17 mouse cellular contexts compared by ENCODE assay signal in genomic region chr8:26851871-26852800, GRCm38 (mm10).
A peak's percentile ranks its signal among the peaks of the same experiment; 100 is the strongest.
DNase-seq lines count a peak whose midpoint lies in the region; ATAC-seq and TF ChIP-seq lines count a peak whose summit lies in the region.
"Had no signal": no experiment of that assay in that cellular context is flagged by ENCODE, and none has a peak within 500 bp of the region (broad histone marks: within the 10 kb centered on the region; RNA-seq: fewer than 3 reads in every experiment).

No protein-coding gene starts in this region.

- 38% methylated on average over 18 of the region's 18 CpGs for WGBS in kidney, postnatal 0 days
- 29% methylated on average over 18 of the region's 18 CpGs for WGBS in limb, embryonic 14.5 days
- 38% methylated on average over 18 of the region's 18 CpGs for WGBS in neural tube, embryonic 15.5 days

- H3K4me2 ChIP-seq in kidney, postnatal 0 days (ENCODE audit: low read length), result no peak overlapping the region
- H3K4me2 ChIP-seq in limb, embryonic 14.5 days (replicated peaks; ENCODE audit: low read depth, low read length, severe bottlenecking), result peak overlapping the region; percentile 26
- H3K4me2 ChIP-seq in neural tube, embryonic 15.5 days, result no peak overlapping the region
- H3K4me2 ChIP-seq: midbrain, embryonic 12.5 days had no signal

- H3K9me3 ChIP-seq in kidney, postnatal 0 days (replicated peaks; ENCODE audit: low read length), result no peaks in the 10 kb centered on the region
- no peaks in the 10 kb centered on the region for H3K9me3 ChIP-seq in limb, embryonic 14.5 days (ENCODE audit: control insufficient read depth, low read length)
- H3K9me3 ChIP-seq in neural tube, embryonic 15.5 days (replicated peaks), result no peaks in the 10 kb centered on the region
- H3K9me3 ChIP-seq: midbrain, embryonic 12.5 days had no signal

- peaks cover 26% of the 10 kb centered on the region; the same call in 1 of the 2 replicates for H3K4me1 ChIP-seq in kidney, postnatal 0 days (replicated peaks; ENCODE audit: insufficient read depth, low read length)
- H3K4me1 ChIP-seq in limb, embryonic 14.5 days (ENCODE audit: control insufficient read depth, insufficient read depth, low read length), result peaks cover 63% of the 10 kb centered on the region
- peaks cover 30% of the 10 kb centered on the region for H3K4me1 ChIP-seq in neural tube, embryonic 15.5 days
- H3K4me1 ChIP-seq: midbrain, embryonic 12.5 days had no signal

- no peak overlapping the region for H3K9ac ChIP-seq in kidney, postnatal 0 days (ENCODE audit: low read depth, low read length)
- H3K9ac ChIP-seq in limb, embryonic 14.5 days (ENCODE audit: low read depth, low read length, severe bottlenecking), result no peak overlapping the region
- no peak overlapping the region for H3K9ac ChIP-seq in neural tube, embryonic 15.5 days (replicated peaks)
- H3K9ac ChIP-seq: liver, embryonic 14.5 days; midbrain, embryonic 12.5 days had no signal

- ATAC-seq in kidney, postnatal 0 days (replicated peaks; ENCODE audit: low FRiP score, low read depth), result no peak; the same call in 1 of the 2 replicates
- ATAC-seq in limb, embryonic 14.5 days (ENCODE audit: low FRiP score, low read depth), result peak; percentile 87
- peak; percentile 50; the same call in 1 of the 2 replicates for ATAC-seq in neural tube, embryonic 15.5 days (ENCODE audit: low FRiP score)
- no peak for ATAC-seq in megakaryocyte, adult 5-6 weeks (ENCODE audit: poor library complexity, severe bottlenecking)
- ATAC-seq: hindbrain, embryonic 16.5 days had no signal

- no peak for TF ChIP-seq CTCF in kidney, postnatal 0 days (IDR thresholded peaks at IDR 0.05; ENCODE audit: low read depth)

- no peak for TF ChIP-seq POLR2A in limb, embryonic 14.5 days (IDR thresholded peaks at IDR 0.05; ENCODE audit: borderline replicate concordance, extremely low read depth, insufficient read depth, insufficient read length)

- no peak overlapping the region for H3K27ac ChIP-seq in kidney, postnatal 0 days
- H3K27ac ChIP-seq in limb, embryonic 14.5 days (replicated peaks; ENCODE audit: low read depth, low read length), result 0 out of 2 replicates have a peak overlapping the region, but pooled peaks have one; percentile 20
- H3K27ac ChIP-seq in neural tube, embryonic 15.5 days (replicated peaks), result no peak overlapping the region
- H3K27ac ChIP-seq: layer of hippocampus, adult 2 months; liver, embryonic 14.5 days; midbrain, embryonic 12.5 days had no signal

- no peak overlapping the region for H3K4me3 ChIP-seq in kidney, postnatal 0 days (replicated peaks; ENCODE audit: low read depth, low read length)
- H3K4me3 ChIP-seq in limb, embryonic 14.5 days (replicated peaks; ENCODE audit: low read length), result no peak overlapping the region
- no peak overlapping the region for H3K4me3 ChIP-seq in neural tube, embryonic 15.5 days (replicated peaks)
- H3K4me3 ChIP-seq: layer of hippocampus, adult 2 months; midbrain, embryonic 12.5 days had no signal

- DNase-seq in embryo, embryonic 10.5 days (ENCODE audit: low spot score), result peak; percentile 46
- no peak for DNase-seq in embryo, embryonic 9.5 days (ENCODE audit: extremely low spot score)
- DNase-seq in kidney, postnatal 0 days (ENCODE audit: low spot score), result peak; percentile 86
- no peak for DNase-seq in kidney, postnatal 25 days
- peak; percentile 88 for DNase-seq in limb, embryonic 14.5 days (ENCODE audit: low spot score)
- DNase-seq in thymus, adult 18-20 months, result no peak
- DNase-seq: adrenal gland, postnatal 14 days; cerebellum, adult 8-10 months; kidney, adult 2 months; lung, postnatal 14 days had no signal

- no peaks in the 10 kb centered on the region for H3K27me3 ChIP-seq in kidney, postnatal 0 days (ENCODE audit: insufficient read depth, low read length)
- H3K27me3 ChIP-seq in limb, embryonic 14.5 days (ENCODE audit: control insufficient read depth, insufficient read depth, low read length), result 0 out of 2 replicates have a peak, but pooled peaks cover 22% of the 10 kb centered on the region
- H3K27me3 ChIP-seq in neural tube, embryonic 15.5 days (replicated peaks), result peaks cover 10% of the 10 kb centered on the region; the same call in 1 of the 2 replicates
- H3K27me3 ChIP-seq: CH12.LX; midbrain, embryonic 12.5 days had no signal

- H3K36me3 ChIP-seq in kidney, postnatal 0 days (ENCODE audit: insufficient read depth, low read length), result no peaks in the 10 kb centered on the region
- H3K36me3 ChIP-seq in limb, embryonic 14.5 days (ENCODE audit: control insufficient read depth, insufficient read depth, low read length), result no peaks in the 10 kb centered on the region
- H3K36me3 ChIP-seq in neural tube, embryonic 15.5 days, result no peaks in the 10 kb centered on the region
- H3K36me3 ChIP-seq: midbrain, embryonic 12.5 days had no signal

Comparison
In these comparisons a context has a peak if more than half of its experiments do, and no peak if none do; other contexts are left out.
1. DNase-seq: peak in embryo, embryonic 10.5 days (single experiment), kidney, postnatal 0 days (single experiment) and limb, embryonic 14.5 days (single experiment); none in embryo, embryonic 9.5 days (single experiment), kidney, postnatal 25 days (0 of 2) and thymus, adult 18-20 months (0 of 2).
2. ATAC-seq: peak in limb, embryonic 14.5 days (single experiment) and neural tube, embryonic 15.5 days (single experiment); none in kidney, postnatal 0 days (single experiment) and megakaryocyte, adult 5-6 weeks (single experiment).